Mouse (Mus musculus): ENCODE data around the gene Slc25a23.

GRCm38 (mm10) chr17:56999414-56999813 lies 60.2 kb downstream of the Slc25a23 start:
- TF ChIP-seq EP300 (IDR thresholded peaks at IDR 0.05; ENCODE audit: insufficient read depth, low read depth, low read length), result no peak
- no peak for TF ChIP-seq CTCF (IDR thresholded peaks at IDR 0.05; ENCODE audit: low read depth, low read length)

Data from ES-Bruce4 (cell line).